Mouse (Mus musculus): Measurements from ENCODE around the gene Clec2e.
"Not testable (repeated sequence)": the region's sequence is repeated elsewhere in the genome, so short reads cannot be mapped to it uniquely, and the experiment has no call there.

DNA sequence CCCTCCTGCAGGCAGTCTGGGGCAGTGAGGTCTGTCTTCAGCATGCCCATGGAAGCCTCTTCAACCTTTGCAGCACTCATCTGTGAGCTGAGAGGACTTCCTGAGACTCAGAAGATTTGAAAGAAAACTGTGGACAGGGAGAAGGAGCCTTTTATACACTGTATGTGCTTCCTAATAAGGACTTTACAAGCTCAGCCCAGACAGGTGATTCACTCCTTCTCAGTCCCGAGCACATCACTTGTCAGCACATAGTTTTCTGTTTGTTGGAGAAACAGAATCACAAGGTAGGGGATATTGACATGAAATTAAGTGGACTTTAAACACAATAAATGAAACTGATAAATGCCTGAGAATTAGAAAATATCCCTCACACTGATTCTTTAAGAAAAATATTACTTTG lies at the start of gene Clec2e:
- TF ChIP-seq CTCF, EP300 (IDR thresholded peaks at IDR 0.05; ENCODE audit: low read depth): not testable (repeated sequence)
